Mouse (Mus musculus) layer of hippocampus, postnatal 10 days (tissue): ENCODE measurements around the gene Pus3. TPM values are rescaled to one million over a fixed set of nuclear protein-coding genes. Genes with fewer than 3 reads are reported as not detected.

Experiments
- DNase-seq, 2 experiments: peaks; one replicate each; pipeline ENCODE4 v3.0.0; 2021; ENCODE audit warnings: low spot score in 2 of 2
- long read RNA-seq: library from polyadenylated mRNA; stranded (forward); transcript quantifications from one replicate; pipeline ENCODE4 v2.0.0, GENCODE M21; 2023
- total RNA-seq, 2 experiments: library from RNA; stranded (reverse); gene quantifications; 2 replicates each; pipeline ENCODE4 v1.2.3; 2021

Gene Pus3
- 10 to 100 TPM; 12.0 to 13.4 TPM for total RNA-seq
- long read RNA-seq, transcript Pus3-201 (4 exons, 2,019 nt) = major isoform, 5 of 11 reads
- long read RNA-seq, partial matches to known transcripts = 4 of 11 reads
- long read RNA-seq, other reads (novel, unspliced or antisense) = 1 of 11 reads

- peak; percentile 72 to 86 for DNase-seq
Measured at GRCm38 (mm10) chr9:35558257-35559008, at the start of gene Pus3, which contains the start of gene Ddx25. TSS of gene Pus3 (plus strand) at chr9:35558595. TSS of gene Ddx25 (minus strand) at chr9:35558528.

GRCm38 (mm10) chr9:35513900-35514299 is 44.5 kb upstream of the Pus3 start:
- DNase-seq = no peak

GRCm38 (mm10) chr9:35516182-35516581 is 42.2 kb upstream of the Pus3 start:
- DNase-seq = no peak

- no peak for DNase-seq
Measured at GRCm38 (mm10) chr9:35516711-35517110, 41.7 kb upstream of the Pus3 start.

GRCm38 (mm10) chr9:35518169-35518568 is 40.2 kb upstream of the Pus3 start, which contains the start of gene Gm1113:
TSS of gene Gm1113 (minus strand) at chr9:35518269.
- no peak for DNase-seq

GRCm38 (mm10) chr9:35520631-35521348 is 37.6 kb upstream of the Pus3 start:
- DNase-seq = no peak

- DNase-seq = no peak
Measured at GRCm38 (mm10) chr9:35522241-35522640, 36.2 kb upstream of the Pus3 start.

GRCm38 (mm10) chr9:35522821-35523515 is 35.4 kb upstream of the Pus3 start:
- no peak for DNase-seq

GRCm38 (mm10) chr9:35523541-35523940 is 34.9 kb upstream of the Pus3 start:
- peak in 1 of 2 experiments; percentile 49 for DNase-seq

GRCm38 (mm10) chr9:35523941-35524411 is 34.4 kb upstream of the Pus3 start:
- DNase-seq = peak; percentile 78 to 82

GRCm38 (mm10) chr9:35529141-35529540 is 29.3 kb upstream of the Pus3 start:
- DNase-seq = no peak

GRCm38 (mm10) chr9:35529796-35530195 is 28.6 kb upstream of the Pus3 start:
- no peak for DNase-seq

- no peak for DNase-seq
Measured at GRCm38 (mm10) chr9:35533266-35533665, 25.1 kb upstream of the Pus3 start.

GRCm38 (mm10) chr9:35535110-35535509 is 23.3 kb upstream of the Pus3 start:
- peak; percentile 59 to 70 for DNase-seq

- DNase-seq = no peak
Measured at GRCm38 (mm10) chr9:35535876-35536275, 22.5 kb upstream of the Pus3 start.

GRCm38 (mm10) chr9:35539001-35539750 is 19.2 kb upstream of the Pus3 start:
- no peak for DNase-seq

- DNase-seq = no peak
Measured at GRCm38 (mm10) chr9:35541024-35541423, 17.4 kb upstream of the Pus3 start.

- DNase-seq = peak; percentile 88
Measured at GRCm38 (mm10) chr9:35541488-35541887, 16.9 kb upstream of the Pus3 start.

- DNase-seq = no peak
Measured at GRCm38 (mm10) chr9:35541941-35542340, 16.5 kb upstream of the Pus3 start.

- no peak for DNase-seq
Measured at GRCm38 (mm10) chr9:35543099-35543860, 15.1 kb upstream of the Pus3 start.
